Mouse (Mus musculus) A20 (cell line): ENCODE data around the gene Slc15a1.
"Not testable (repeated sequence)": the region's sequence is repeated elsewhere in the genome, so short reads cannot be mapped to it uniquely, and the experiment has no call there.

Source experiments
- DNase-seq: peaks from one replicate; pipeline ENCODE4 v3.0.0-alpha.2; 2011; ENCODE audit warnings: low read depth, low spot score

Gene Slc15a1

GRCm38 (mm10) chr14:121451424-121452029 is 53.5 kb downstream of the Slc15a1 start:
- DNase-seq = no peak

- peak; percentile 71 for DNase-seq
These were observed 54.3 kb downstream of the Slc15a1 start for GRCm38 (mm10) chr14:121450504-121451423.

GRCm38 (mm10) chr14:121446951-121447350 is 58.1 kb downstream of the Slc15a1 start:
- no peak for DNase-seq

GRCm38 (mm10) chr14:121445194-121445593 is 59.9 kb downstream of the Slc15a1 start:
- DNase-seq = peak; percentile 54

GRCm38 (mm10) chr14:121440807-121441206 is 64.2 kb downstream of the Slc15a1 start:
- no peak for DNase-seq

GRCm38 (mm10) chr14:121437026-121437425 is 68.0 kb downstream of the Slc15a1 start:
- no peak for DNase-seq

GRCm38 (mm10) chr14:121436455-121436854 is 68.6 kb downstream of the Slc15a1 start:
- no peak for DNase-seq

- DNase-seq = no peak
These were observed 69.3 kb downstream of the Slc15a1 start for GRCm38 (mm10) chr14:121435794-121436193.

GRCm38 (mm10) chr14:121431261-121431660 is 73.8 kb downstream of the Slc15a1 start:
- no peak for DNase-seq

- no peak for DNase-seq
These were observed 75.1 kb downstream of the Slc15a1 start for GRCm38 (mm10) chr14:121429854-121430535.

- no peak for DNase-seq
These were observed 76.9 kb downstream of the Slc15a1 start for GRCm38 (mm10) chr14:121428148-121428547.

GRCm38 (mm10) chr14:121426743-121427142 is 78.3 kb downstream of the Slc15a1 start:
- peak; percentile 56 for DNase-seq

- DNase-seq = no peak
These were observed 79.9 kb downstream of the Slc15a1 start for GRCm38 (mm10) chr14:121425004-121425793.

- DNase-seq = peak; percentile 35
These were observed 81.7 kb downstream of the Slc15a1 start for GRCm38 (mm10) chr14:121423341-121423751.

- DNase-seq = no peak
These were observed 82.2 kb downstream of the Slc15a1 start for GRCm38 (mm10) chr14:121422664-121423340.

- no peak for DNase-seq
These were observed 83.1 kb downstream of the Slc15a1 start for GRCm38 (mm10) chr14:121422000-121422399.

GRCm38 (mm10) chr14:121417594-121417993 is 87.5 kb downstream of the Slc15a1 start:
- no peak for DNase-seq

- peak; percentile 24 for DNase-seq
These were observed 88.3 kb downstream of the Slc15a1 start for GRCm38 (mm10) chr14:121416626-121417319.

- DNase-seq = no peak
These were observed 90.3 kb downstream of the Slc15a1 start for GRCm38 (mm10) chr14:121414635-121415241.

- DNase-seq = not testable (repeated sequence)
These were observed 91.3 kb downstream of the Slc15a1 start for GRCm38 (mm10) chr14:121413726-121414125.
